Mouse (Mus musculus): ENCODE results near the gene Hal. TPM values are rescaled to one million over a fixed set of nuclear protein-coding genes. Genes with fewer than 3 reads are reported as not detected.
A peak's percentile ranks its signal among the peaks of the same experiment; 100 is the strongest.

Hal gene
- polyA plus RNA-seq, 1 experiment from 2014 or later = 0.25 TPM

DNA sequence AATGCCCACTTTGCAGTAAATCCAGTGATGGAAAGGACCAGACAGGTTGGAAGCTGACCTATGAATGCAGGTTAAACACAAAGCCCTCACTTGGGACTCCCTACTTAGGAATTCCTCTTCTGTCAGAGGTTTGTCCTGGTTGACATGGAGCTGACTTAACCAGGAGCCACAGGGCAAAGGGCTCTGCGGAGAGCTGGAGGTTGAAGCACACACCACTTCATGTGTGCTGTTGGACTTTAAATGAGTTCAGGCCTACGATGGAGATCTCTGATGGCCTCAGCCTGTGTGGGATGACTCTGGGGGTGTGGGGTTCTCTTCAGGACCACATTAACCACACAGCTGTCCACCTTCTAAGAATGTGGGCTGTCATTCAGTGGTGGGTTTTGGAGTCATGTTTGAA is 49.7 kb downstream of the Hal start:
- no peaks in the 10 kb centered on the region for H3K9me3 ChIP-seq (ENCODE audit: low read length)
- peaks cover 8% of the 10 kb centered on the region; the same call in 1 of the 2 replicates for H3K27me3 ChIP-seq (ENCODE audit: insufficient read depth, low read length)
- no peak overlapping the region for H3K27ac ChIP-seq (ENCODE audit: low read length)
- H3K4me1 ChIP-seq (ENCODE audit: insufficient read depth, low read length) = peaks cover 22% of the 10 kb centered on the region
- 67% methylated on average over 2 of the region's 2 CpGs for WGBS
- H3K4me3 ChIP-seq (ENCODE audit: low read length) = no peak overlapping the region
- H3K9ac ChIP-seq (replicated peaks; ENCODE audit: low read length) = no peak overlapping the region
- no peak for ATAC-seq (ENCODE audit: low FRiP score, low TSS enrichment)
- H3K36me3 ChIP-seq (ENCODE audit: insufficient read depth, low read length) = no peaks in the 10 kb centered on the region
- no peak overlapping the region for H3K4me2 ChIP-seq (replicated peaks; ENCODE audit: low read depth, low read length)

- Histone ChIP-seq H3K4me1 (ENCODE audit: insufficient read depth, low read length) (peaks cover 22% of the 10 kb centered on the region), H3K36me3 (ENCODE audit: insufficient read depth, low read length) (no peaks in the 10 kb centered on the region), H3K4me3 (ENCODE audit: low read length) (no peak overlapping the region), H3K27me3 (ENCODE audit: insufficient read depth, low read length) (peaks cover 8% of the 10 kb centered on the region; the same call in 1 of the 2 replicates), H3K4me2 (replicated peaks; ENCODE audit: low read depth, low read length) (no peak overlapping the region), H3K27ac (ENCODE audit: low read length) (no peak overlapping the region), H3K9me3 (ENCODE audit: low read length) (no peaks in the 10 kb centered on the region), H3K9ac (replicated peaks; ENCODE audit: low read length) (no peak overlapping the region)
- peak; percentile 33; the same call in 1 of the 2 replicates for ATAC-seq (ENCODE audit: low FRiP score, low TSS enrichment)
- WGBS = 26% methylated on average over 6 of the region's 6 CpGs
These were observed 50.2 kb downstream of the Hal start for GRCm38 (mm10) chr10:93538818-93539217.

DNA sequence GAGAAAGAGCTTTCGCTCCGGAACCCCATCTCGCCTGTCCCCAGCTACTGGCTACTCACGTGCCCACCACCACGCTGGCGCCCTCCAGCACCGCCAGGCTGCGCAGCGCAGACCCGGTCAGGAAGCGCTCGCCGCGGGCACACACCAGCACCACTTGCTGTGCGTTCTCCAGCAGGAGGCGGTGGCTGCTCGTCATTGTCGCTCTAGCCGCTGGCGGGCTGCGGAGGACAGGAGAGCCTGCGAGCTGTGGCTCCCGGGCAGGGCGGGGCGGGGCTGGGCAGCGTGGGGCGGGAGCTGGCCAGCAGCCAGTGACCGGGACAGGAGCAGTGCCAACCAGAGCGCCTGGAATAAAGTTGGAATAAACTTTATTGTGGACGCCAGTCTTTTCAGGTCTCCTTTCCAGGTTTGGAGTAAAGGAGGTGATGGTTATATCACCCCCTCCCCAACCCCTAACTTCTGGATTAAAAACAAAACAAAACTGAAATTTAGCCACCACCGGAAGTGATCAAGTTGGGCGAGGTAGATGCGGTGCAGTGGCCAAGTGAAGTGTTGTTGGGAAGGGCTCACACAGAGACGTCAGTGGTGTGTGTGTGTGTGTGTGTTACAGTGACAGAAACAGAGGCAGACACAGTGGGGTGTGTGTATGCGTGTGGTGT is 51.3 kb downstream of the Hal start, which contains the start of gene Amdhd1:
Gene Amdhd1, minus strand, starts transcription at position 259 of the 656 bp plus-strand sequence.
- H3K4me1 ChIP-seq (ENCODE audit: insufficient read depth, low read length) = peaks cover 17% of the 10 kb centered on the region
- H3K9ac ChIP-seq (replicated peaks; ENCODE audit: low read length) = peak within 1 kb of the TSS; percentile 64
- H3K36me3 ChIP-seq (ENCODE audit: insufficient read depth, low read length) = no peaks in the 10 kb centered on the region
- peaks cover 4% of the 10 kb centered on the region; the same call in 1 of the 2 replicates for H3K27me3 ChIP-seq (ENCODE audit: insufficient read depth, low read length)
- WGBS = 3% methylated on average over 33 of the region's 35 CpGs
- H3K27ac ChIP-seq (ENCODE audit: low read length) = no peak within 1 kb of the TSS
- no peaks in the 10 kb centered on the region for H3K9me3 ChIP-seq (ENCODE audit: low read length)
- peak; percentile 94 for ATAC-seq (ENCODE audit: low FRiP score, low TSS enrichment)
- H3K4me2 ChIP-seq (replicated peaks; ENCODE audit: low read depth, low read length) = peak within 1 kb of the TSS; percentile 60
- H3K4me3 ChIP-seq (ENCODE audit: low read length) = peak within 1 kb of the TSS; percentile 49

- Histone ChIP-seq H3K4me2 (replicated peaks; ENCODE audit: low read depth, low read length) (peak within 1 kb of the TSS; percentile 60), H3K9ac (replicated peaks; ENCODE audit: low read length) (peak within 1 kb of the TSS; percentile 64), H3K9me3 (ENCODE audit: low read length) (no peaks in the 10 kb centered on the region), H3K27ac (ENCODE audit: low read length) (no peak within 1 kb of the TSS), H3K36me3 (ENCODE audit: insufficient read depth, low read length) (no peaks in the 10 kb centered on the region), H3K27me3 (ENCODE audit: insufficient read depth, low read length) (no peaks in the 10 kb centered on the region), H3K4me1 (ENCODE audit: insufficient read depth, low read length) (peaks cover 17% of the 10 kb centered on the region), H3K4me3 (ENCODE audit: low read length) (peak within 1 kb of the TSS; percentile 49)
- WGBS = 50% methylated on average over 17 of the region's 17 CpGs
- ATAC-seq (ENCODE audit: low FRiP score, low TSS enrichment) = peak; percentile 10
These were observed 52.1 kb downstream of the Hal start, which contains the start of gene Ccdc38 for GRCm38 (mm10) chr10:93540431-93541210. Gene Ccdc38, plus strand, starts transcription at chr10:93540632.

GRCm38 (mm10) chr10:93541585-93541984 is 53.0 kb downstream of the Hal start:
- no peaks in the 10 kb centered on the region for H3K9me3 ChIP-seq (ENCODE audit: low read length)
- no peaks in the 10 kb centered on the region for H3K27me3 ChIP-seq (ENCODE audit: insufficient read depth, low read length)
- no peak overlapping the region for H3K9ac ChIP-seq (replicated peaks; ENCODE audit: low read length)
- no peak for ATAC-seq (ENCODE audit: low FRiP score, low TSS enrichment)
- WGBS = 54% methylated on average over 1 of the region's 1 CpGs
- no peaks in the 10 kb centered on the region for H3K36me3 ChIP-seq (ENCODE audit: insufficient read depth, low read length)
- peaks cover 17% of the 10 kb centered on the region for H3K4me1 ChIP-seq (ENCODE audit: insufficient read depth, low read length)
- H3K4me3 ChIP-seq (ENCODE audit: low read length) = no peak overlapping the region
- H3K27ac ChIP-seq (ENCODE audit: low read length) = no peak overlapping the region
- H3K4me2 ChIP-seq (replicated peaks; ENCODE audit: low read depth, low read length) = no peak overlapping the region

- ATAC-seq (ENCODE audit: low FRiP score, low TSS enrichment) = no peak
- Histone ChIP-seq H3K36me3 (ENCODE audit: insufficient read depth, low read length) (no peaks in the 10 kb centered on the region), H3K4me3 (ENCODE audit: low read length) (no peak overlapping the region), H3K9ac (replicated peaks; ENCODE audit: low read length) (no peak overlapping the region), H3K27me3 (ENCODE audit: insufficient read depth, low read length) (no peaks in the 10 kb centered on the region), H3K4me2 (replicated peaks; ENCODE audit: low read depth, low read length) (no peak overlapping the region), H3K9me3 (ENCODE audit: low read length) (no peaks in the 10 kb centered on the region), H3K4me1 (ENCODE audit: insufficient read depth, low read length) (peaks cover 17% of the 10 kb centered on the region), H3K27ac (ENCODE audit: low read length) (no peak overlapping the region)
- 74% methylated on average over 4 of the region's 4 CpGs for WGBS
These were observed 53.8 kb downstream of the Hal start for GRCm38 (mm10) chr10:93542356-93542755.

- Histone ChIP-seq H3K27ac (ENCODE audit: low read length) (no peak overlapping the region), H3K9ac (replicated peaks; ENCODE audit: low read length) (no peak overlapping the region), H3K4me3 (ENCODE audit: low read length) (no peak overlapping the region), H3K27me3 (ENCODE audit: insufficient read depth, low read length) (no peaks in the 10 kb centered on the region), H3K4me1 (ENCODE audit: insufficient read depth, low read length) (peaks cover 17% of the 10 kb centered on the region), H3K9me3 (ENCODE audit: low read length) (no peaks in the 10 kb centered on the region), H3K4me2 (replicated peaks; ENCODE audit: low read depth, low read length) (no peak overlapping the region), H3K36me3 (ENCODE audit: insufficient read depth, low read length) (no peaks in the 10 kb centered on the region)
- ATAC-seq (ENCODE audit: low FRiP score, low TSS enrichment) = no peak
- 56% methylated on average over 6 of the region's 6 CpGs for WGBS
These were observed 54.6 kb downstream of the Hal start for GRCm38 (mm10) chr10:93543176-93543575.

DNA sequence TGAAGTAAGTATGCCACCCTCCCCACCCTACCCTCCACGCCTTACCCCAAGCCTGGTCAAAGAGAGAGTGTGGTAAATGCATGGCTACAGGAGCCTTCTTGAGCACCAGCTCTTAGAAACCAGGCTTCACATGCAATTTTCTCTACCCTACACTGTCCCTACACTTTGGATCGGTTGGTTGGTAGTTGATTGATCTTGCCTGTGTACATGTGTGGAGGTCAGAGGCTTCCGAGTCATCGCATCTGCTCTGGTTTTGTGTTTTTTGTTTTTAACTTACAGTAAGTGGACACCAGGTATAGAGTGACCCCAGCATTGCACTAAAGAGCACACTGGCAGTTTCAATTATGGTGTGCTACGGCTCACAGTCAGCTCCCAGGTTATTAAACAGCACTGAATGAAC is 55.6 kb downstream of the Hal start:
- 66% methylated on average over 5 of the region's 5 CpGs for WGBS
- Histone ChIP-seq H3K27ac (ENCODE audit: low read length) (no peak overlapping the region), H3K9ac (replicated peaks; ENCODE audit: low read length) (no peak overlapping the region), H3K27me3 (ENCODE audit: insufficient read depth, low read length) (no peaks in the 10 kb centered on the region), H3K4me2 (replicated peaks; ENCODE audit: low read depth, low read length) (no peak overlapping the region), H3K4me3 (ENCODE audit: low read length) (no peak overlapping the region), H3K36me3 (ENCODE audit: insufficient read depth, low read length) (no peaks in the 10 kb centered on the region), H3K9me3 (ENCODE audit: low read length) (no peaks in the 10 kb centered on the region), H3K4me1 (ENCODE audit: insufficient read depth, low read length) (peaks cover 13% of the 10 kb centered on the region)
- no peak for ATAC-seq (ENCODE audit: low FRiP score, low TSS enrichment)

- Histone ChIP-seq H3K4me2 (replicated peaks; ENCODE audit: low read depth, low read length) (no peak overlapping the region), H3K4me3 (ENCODE audit: low read length) (no peak overlapping the region), H3K27ac (ENCODE audit: low read length) (no peak overlapping the region), H3K4me1 (ENCODE audit: insufficient read depth, low read length) (no peaks in the 10 kb centered on the region), H3K9me3 (ENCODE audit: low read length) (no peaks in the 10 kb centered on the region), H3K27me3 (ENCODE audit: insufficient read depth, low read length) (no peaks in the 10 kb centered on the region), H3K9ac (replicated peaks; ENCODE audit: low read length) (no peak overlapping the region), H3K36me3 (ENCODE audit: insufficient read depth, low read length) (no peaks in the 10 kb centered on the region)
- ATAC-seq (ENCODE audit: low FRiP score, low TSS enrichment) = 0 out of 2 replicates have a peak, but pooled peaks have one; percentile 27
- WGBS = 90% methylated on average over 4 of the region's 4 CpGs
These were observed 59.2 kb downstream of the Hal start for GRCm38 (mm10) chr10:93547741-93548270.
